Mouse (Mus musculus): ENCODE measurements around the gene Itprip.
"Not testable (repeated sequence)": the region's sequence is repeated elsewhere in the genome, so short reads cannot be mapped to it uniquely, and the experiment has no call there.

Itprip gene

GRCm38 (mm10) chr19:47853053-47853452, 66.0 kb downstream of the Itprip start:
- no peak for DNase-seq (ENCODE audit: low spot score)

GRCm38 (mm10) chr19:47852131-47852530, 67.0 kb downstream of the Itprip start:
- not testable (repeated sequence) for DNase-seq (ENCODE audit: low spot score)

- DNase-seq (ENCODE audit: low spot score): no peak
Observed at GRCm38 (mm10) chr19:47849735-47850134, 69.4 kb downstream of the Itprip start.

Measured in ovary, postnatal 10 days (tissue).